Mouse (Mus musculus): Measurements from ENCODE around the gene Insl3. TPM values are rescaled to one million over a fixed set of nuclear protein-coding genes. Genes with fewer than 3 reads are reported as not detected.

Gene Insl3
- polyA plus RNA-seq, 1 experiment from 2014 or later: 1.3 TPM

DNA sequence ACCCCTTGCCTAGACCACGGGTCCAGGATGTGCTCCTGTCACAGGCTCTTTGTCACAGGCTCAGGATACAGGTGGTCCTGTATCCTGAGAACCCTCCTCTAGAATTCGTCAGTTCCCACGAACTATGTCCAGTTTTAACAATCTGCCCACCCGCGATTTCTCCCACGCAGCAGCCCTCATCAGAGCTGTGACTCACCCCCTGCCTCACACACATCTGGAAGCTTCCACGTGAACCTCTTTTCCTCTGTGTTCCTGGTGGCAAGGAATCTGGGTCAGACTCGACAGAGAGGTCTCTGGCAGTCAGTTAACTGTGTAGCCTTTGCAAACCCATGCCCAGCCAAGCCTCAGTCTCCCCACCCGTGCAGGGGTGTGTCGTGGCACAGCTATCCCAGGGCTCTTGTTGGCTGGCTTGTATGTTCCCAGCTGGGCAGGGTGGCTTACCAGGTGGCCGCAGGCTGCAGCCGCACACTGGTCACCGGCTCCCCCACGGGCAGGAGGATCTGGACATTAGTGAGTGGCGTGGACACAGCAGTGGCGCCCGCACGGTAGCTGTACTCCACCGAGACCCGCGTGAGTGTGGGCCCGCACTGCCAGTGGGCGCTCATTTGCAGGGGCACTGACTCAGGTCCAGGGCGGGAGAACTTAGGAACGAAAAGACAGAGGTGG is 20.3 kb downstream of the Insl3 start:
- Histone ChIP-seq H3K27ac (ENCODE audit: low read depth) (no peak overlapping the region), H3K27me3 (ENCODE audit: insufficient read depth, low read length) (0 out of 2 replicates have a peak, but pooled peaks cover 3% of the 10 kb centered on the region), H3K4me1 (ENCODE audit: insufficient read depth) (peaks cover 7% of the 10 kb centered on the region), H3K9ac (replicated peaks) (no peak overlapping the region), H3K9me3 (ENCODE audit: low read length) (no peaks in the 10 kb centered on the region), H3K4me2 (ENCODE audit: low read depth, low read length) (peak overlapping the region; percentile 54; the same call in 1 of the 2 replicates), H3K4me3 (ENCODE audit: low read depth, low read length) (no peak overlapping the region), H3K36me3 (replicated peaks; ENCODE audit: insufficient read depth, low read length) (peaks cover 4% of the 10 kb centered on the region; the same call in 1 of the 2 replicates)
- DNase-seq (no peak), ATAC-seq (peak; percentile 18; the same call in 1 of the 2 replicates)
- TF ChIP-seq CTCF (IDR thresholded peaks at IDR 0.05; ENCODE audit: low read depth) (no peak), EP300 (IDR thresholded peaks at IDR 0.05; ENCODE audit: low read depth) (no peak)
- 58% methylated on average over 25 of the region's 25 CpGs for WGBS (ENCODE audit: insufficient replicate concordance)

DNA sequence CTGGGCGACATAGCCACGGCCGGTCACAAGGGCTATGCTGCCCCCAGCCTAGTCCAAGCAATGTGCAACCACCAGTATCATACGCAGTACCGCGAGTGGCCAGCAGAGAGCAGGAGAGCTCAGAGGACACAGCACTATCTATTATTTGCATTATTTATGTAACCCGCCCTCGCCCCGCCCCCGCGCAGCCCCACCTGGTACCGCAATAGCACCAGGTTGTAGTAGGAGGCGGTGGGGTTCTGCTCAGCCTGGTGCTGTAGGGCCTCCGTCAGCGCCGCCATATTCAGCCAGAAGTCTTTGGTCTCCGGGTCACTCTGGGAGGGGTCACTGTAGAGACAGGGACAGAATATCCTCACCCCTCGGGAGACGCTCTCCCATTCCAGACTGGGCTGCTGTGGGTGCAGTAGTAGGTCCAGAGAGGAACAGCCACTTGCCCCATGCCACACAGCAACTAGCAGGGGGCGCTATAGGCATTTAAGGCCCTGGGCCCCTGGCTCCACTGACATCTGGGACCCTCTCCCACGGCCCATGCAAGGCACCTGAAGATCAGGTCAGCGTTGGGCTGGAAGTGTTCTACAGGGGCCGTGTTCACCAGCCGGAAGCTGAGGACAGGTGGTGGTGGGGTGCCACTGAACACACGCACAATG is 20.9 kb downstream of the Insl3 start:
- 38% methylated on average over 25 of the region's 25 CpGs for whole genome bisulfite sequencing (ENCODE audit: insufficient replicate concordance)
- ATAC-seq (peak; percentile 75), DNase-seq (peak; percentile 91)
- H3K4me1 ChIP-seq (ENCODE audit: insufficient read depth): peaks cover 7% of the 10 kb centered on the region
- peak; percentile 88 for TF ChIP-seq CTCF (IDR thresholded peaks at IDR 0.05; ENCODE audit: low read depth)
- TF ChIP-seq EP300 (IDR thresholded peaks at IDR 0.05; ENCODE audit: low read depth): no peak
- H3K4me2 ChIP-seq (ENCODE audit: low read depth, low read length): peak overlapping the region; percentile 54
- H3K9ac ChIP-seq (replicated peaks): no peak overlapping the region
- no peaks in the 10 kb centered on the region for H3K9me3 ChIP-seq (ENCODE audit: low read length)
- peaks cover 4% of the 10 kb centered on the region; the same call in 1 of the 2 replicates for H3K36me3 ChIP-seq (replicated peaks; ENCODE audit: insufficient read depth, low read length)
- H3K4me3 ChIP-seq (ENCODE audit: low read depth, low read length): no peak overlapping the region
- H3K27ac ChIP-seq (ENCODE audit: low read depth): no peak overlapping the region
- 0 out of 2 replicates have a peak, but pooled peaks cover 3% of the 10 kb centered on the region for H3K27me3 ChIP-seq (ENCODE audit: insufficient read depth, low read length)

DNA sequence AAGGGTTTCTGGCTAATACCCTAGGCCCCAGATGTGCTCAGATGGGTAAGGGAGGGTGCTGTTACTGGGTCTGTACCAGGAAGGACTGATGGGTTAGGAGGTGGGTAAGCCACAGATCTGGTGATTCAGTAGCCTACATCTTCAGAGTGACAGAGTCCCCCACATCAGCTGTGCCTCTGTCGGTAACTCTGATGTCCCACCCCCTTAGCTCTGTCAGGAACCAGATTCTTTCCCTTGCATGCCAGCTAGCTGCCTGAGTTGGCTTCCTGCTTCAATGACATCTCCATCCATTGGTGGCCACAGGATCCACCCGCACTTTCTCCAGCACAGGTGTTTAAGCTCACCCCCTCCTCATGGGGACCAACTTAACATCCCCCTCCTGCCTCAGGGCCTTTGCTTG is 22.6 kb downstream of the Insl3 start:
- Histone ChIP-seq H3K4me2 (ENCODE audit: low read depth, low read length) (no peak overlapping the region), H3K4me3 (ENCODE audit: low read depth, low read length) (no peak overlapping the region), H3K9me3 (ENCODE audit: low read length) (no peaks in the 10 kb centered on the region), H3K36me3 (replicated peaks; ENCODE audit: insufficient read depth, low read length) (peaks cover 8% of the 10 kb centered on the region; the same call in 1 of the 2 replicates), H3K27ac (ENCODE audit: low read depth) (no peak overlapping the region), H3K27me3 (ENCODE audit: insufficient read depth, low read length) (0 out of 2 replicates have a peak, but pooled peaks cover 3% of the 10 kb centered on the region), H3K4me1 (ENCODE audit: insufficient read depth) (peaks cover 7% of the 10 kb centered on the region), H3K9ac (replicated peaks) (no peak overlapping the region)
- TF ChIP-seq CTCF (IDR thresholded peaks at IDR 0.05; ENCODE audit: low read depth) (no peak), EP300 (IDR thresholded peaks at IDR 0.05; ENCODE audit: low read depth) (no peak)
- ATAC-seq: no peak
- 78% methylated on average over 2 of the region's 2 CpGs for WGBS (ENCODE audit: insufficient replicate concordance)
- DNase-seq: no peak

DNA sequence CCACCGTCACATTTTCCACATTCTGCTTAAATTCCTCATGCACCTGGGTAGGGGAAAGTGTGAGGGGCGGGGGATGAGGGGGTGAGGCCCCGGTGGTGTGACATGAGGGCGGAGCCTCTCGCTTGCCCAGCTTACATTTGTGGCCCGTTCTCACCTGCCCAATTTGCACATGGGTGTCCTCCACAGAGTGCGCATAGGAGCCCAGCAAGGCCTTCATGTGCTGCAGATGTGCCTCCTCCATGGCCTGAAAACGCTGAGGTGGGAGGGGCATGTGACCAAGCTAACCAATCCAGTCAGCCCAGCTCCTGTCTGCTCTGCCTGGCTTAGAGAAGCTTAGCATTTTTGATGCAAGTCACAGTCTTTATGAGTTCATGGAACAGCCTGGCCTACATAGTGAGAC is 26.5 kb downstream of the Insl3 start:
- no peak overlapping the region for H3K27ac ChIP-seq (ENCODE audit: low read depth)
- no peak for ATAC-seq
- no peak overlapping the region for H3K4me3 ChIP-seq (ENCODE audit: low read depth, low read length)
- H3K4me1 ChIP-seq (ENCODE audit: insufficient read depth): peaks cover 18% of the 10 kb centered on the region
- H3K9me3 ChIP-seq (ENCODE audit: low read length): no peaks in the 10 kb centered on the region
- peaks cover 14% of the 10 kb centered on the region; the same call in 1 of the 2 replicates for H3K36me3 ChIP-seq (replicated peaks; ENCODE audit: insufficient read depth, low read length)
- no peak overlapping the region for H3K4me2 ChIP-seq (ENCODE audit: low read depth, low read length)
- H3K9ac ChIP-seq (replicated peaks): no peak overlapping the region
- no peaks in the 10 kb centered on the region for H3K27me3 ChIP-seq (ENCODE audit: insufficient read depth, low read length)
- WGBS (ENCODE audit: insufficient replicate concordance): 63% methylated on average over 8 of the region's 8 CpGs
- no peak for DNase-seq
- TF ChIP-seq CTCF (IDR thresholded peaks at IDR 0.05; ENCODE audit: low read depth) (no peak), EP300 (IDR thresholded peaks at IDR 0.05; ENCODE audit: low read depth) (no peak)

DNA sequence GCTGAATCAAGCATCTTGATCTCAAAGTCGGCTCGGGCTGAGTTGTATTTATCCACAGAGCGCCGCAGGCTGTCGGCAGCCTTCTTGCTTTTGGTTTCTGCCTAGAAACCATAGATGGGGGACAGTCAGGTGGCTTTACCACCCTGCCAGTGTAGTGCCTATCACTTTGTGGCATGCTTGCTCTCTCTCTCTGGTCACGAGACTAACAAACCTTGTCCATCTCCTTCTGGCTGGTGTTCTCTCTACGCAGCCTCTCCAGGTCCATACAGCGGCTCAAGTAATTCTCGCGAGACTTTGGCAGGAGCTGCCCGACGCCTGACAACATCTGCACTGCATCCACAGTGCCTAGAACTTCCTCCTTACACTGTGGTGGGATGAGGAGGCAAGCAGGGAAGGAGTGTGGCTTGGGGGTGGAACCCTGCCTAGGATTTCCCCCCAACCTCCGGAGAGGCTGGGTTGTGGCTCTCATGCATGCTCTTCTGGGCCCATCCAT is 27.6 kb downstream of the Insl3 start:
- H3K4me3 ChIP-seq (ENCODE audit: low read depth, low read length): no peak overlapping the region
- no peak overlapping the region for H3K4me2 ChIP-seq (ENCODE audit: low read depth, low read length)
- DNase-seq (no peak), ATAC-seq (no peak)
- H3K4me1 ChIP-seq (ENCODE audit: insufficient read depth): peaks cover 21% of the 10 kb centered on the region
- 85% methylated on average over 13 of the region's 13 CpGs for WGBS (ENCODE audit: insufficient replicate concordance)
- no peaks in the 10 kb centered on the region for H3K27me3 ChIP-seq (ENCODE audit: insufficient read depth, low read length)
- no peak overlapping the region for H3K9ac ChIP-seq (replicated peaks)
- peaks cover 25% of the 10 kb centered on the region; the same call in 1 of the 2 replicates for H3K36me3 ChIP-seq (replicated peaks; ENCODE audit: insufficient read depth, low read length)
- TF ChIP-seq EP300 (IDR thresholded peaks at IDR 0.05; ENCODE audit: low read depth): no peak
- no peak for TF ChIP-seq CTCF (IDR thresholded peaks at IDR 0.05; ENCODE audit: low read depth)
- no peaks in the 10 kb centered on the region for H3K9me3 ChIP-seq (ENCODE audit: low read length)
- H3K27ac ChIP-seq (ENCODE audit: low read depth): no peak overlapping the region

DNA sequence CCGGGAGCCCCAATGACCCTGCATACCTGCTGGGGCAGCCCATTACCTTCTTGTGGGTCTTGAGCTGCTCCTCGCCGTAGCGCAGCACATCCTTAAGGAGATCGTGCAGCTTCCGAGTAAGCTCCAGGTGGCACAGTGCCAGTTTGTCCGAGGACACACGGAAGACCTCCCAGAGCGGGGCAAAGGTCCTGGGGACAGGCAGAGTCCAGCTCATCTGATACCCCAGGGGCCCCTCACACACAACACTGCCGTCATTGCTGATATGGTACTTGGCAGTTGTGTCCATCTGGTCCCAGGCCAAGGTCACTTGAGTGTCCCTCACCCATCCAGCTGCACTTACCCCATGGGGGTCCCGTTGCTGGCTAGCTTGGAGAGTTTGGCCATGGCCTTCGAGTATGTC is 28.1 kb downstream of the Insl3 start:
- WGBS (ENCODE audit: insufficient replicate concordance): 75% methylated on average over 12 of the region's 12 CpGs
- Histone ChIP-seq H3K4me2 (ENCODE audit: low read depth, low read length) (no peak overlapping the region), H3K4me1 (ENCODE audit: insufficient read depth) (peaks cover 26% of the 10 kb centered on the region), H3K27me3 (ENCODE audit: insufficient read depth, low read length) (no peaks in the 10 kb centered on the region), H3K36me3 (replicated peaks; ENCODE audit: insufficient read depth, low read length) (peaks cover 23% of the 10 kb centered on the region; the same call in 1 of the 2 replicates), H3K9me3 (ENCODE audit: low read length) (no peaks in the 10 kb centered on the region), H3K4me3 (ENCODE audit: low read depth, low read length) (no peak overlapping the region), H3K9ac (replicated peaks) (no peak overlapping the region), H3K27ac (ENCODE audit: low read depth) (no peak overlapping the region)
- ATAC-seq (no peak), DNase-seq (peak; percentile 18)
- no peak for TF ChIP-seq CTCF (IDR thresholded peaks at IDR 0.05; ENCODE audit: low read depth)
- TF ChIP-seq EP300 (IDR thresholded peaks at IDR 0.05; ENCODE audit: low read depth): no peak
